Mouse (Mus musculus): Measurements from ENCODE around the gene Gm42417. TPM values are rescaled to one million over a fixed set of nuclear protein-coding genes. Genes with fewer than 3 reads are reported as not detected.

Gm42417 gene
- polyA plus RNA-seq, 1 experiment from 2014 or later: 0.33 TPM

Small RNA genes within 50 kb of the gene (microRNA-seq; reads per million reads assigned to microRNA genes)
- not detected for gene Gm47280

Other genes with a start within 250 kb of the Gm42417 start
- gene Arid5a, start 231.7 kb downstream of the Gm42417 start, polyA plus RNA-seq (2015; fragmentation: Nextera tagmentation; extraction: Ambion mirVana): 6.7 and 9.2 TPM in 2 replicates
- 48.3 and 49.5 TPM in 2 replicates for gene Kansl3, start 170.2 kb downstream of the Gm42417 start, polyA plus RNA-seq (2015; fragmentation: Nextera tagmentation; extraction: Ambion mirVana)
- 0.97 and 1.1 TPM in 2 replicates for gene Fer1l5, start 167.1 kb downstream of the Gm42417 start, polyA plus RNA-seq (2015; fragmentation: Nextera tagmentation; extraction: Ambion mirVana)
- 53.2 and 56.8 TPM in 2 replicates for gene Lman2l, start 94.2 kb downstream of the Gm42417 start, polyA plus RNA-seq (2015; fragmentation: Nextera tagmentation; extraction: Ambion mirVana)
- gene Cnnm4, start 67.8 kb downstream of the Gm42417 start, polyA plus RNA-seq (2015; fragmentation: Nextera tagmentation; extraction: Ambion mirVana): 19.5 and 20.4 TPM in 2 replicates
- 3.7 and 4.4 TPM in 2 replicates for gene Cnnm3, start 27.6 kb downstream of the Gm42417 start, polyA plus RNA-seq (2015; fragmentation: Nextera tagmentation; extraction: Ambion mirVana)
- 20.1 and 20.8 TPM in 2 replicates for gene Ankrd23, start 2.5 kb downstream of the Gm42417 start, polyA plus RNA-seq (2015; fragmentation: Nextera tagmentation; extraction: Ambion mirVana)
- 27.7 and 28.0 TPM in 2 replicates for gene Ankrd39, start 8.0 kb upstream of the Gm42417 start, polyA plus RNA-seq (2015; fragmentation: Nextera tagmentation; extraction: Ambion mirVana)
- gene Sema4c, start 18.9 kb upstream of the Gm42417 start, polyA plus RNA-seq (2015; fragmentation: Nextera tagmentation; extraction: Ambion mirVana): 21.8 and 22.7 TPM in 2 replicates
- 0.53 and 0.69 TPM in 2 replicates for gene Fam178b, start 143.8 kb upstream of the Gm42417 start, polyA plus RNA-seq (2015; fragmentation: Nextera tagmentation; extraction: Ambion mirVana)
- 479 and 511 TPM in 2 replicates for gene Cox5b, start 152.0 kb upstream of the Gm42417 start, polyA plus RNA-seq (2015; fragmentation: Nextera tagmentation; extraction: Ambion mirVana)
- gene 4933424G06Rik, start 170.7 kb upstream of the Gm42417 start, polyA plus RNA-seq (2015; fragmentation: Nextera tagmentation; extraction: Ambion mirVana): not detected in 2 replicates
- gene Actr1b, start 175.0 kb upstream of the Gm42417 start, polyA plus RNA-seq (2015; fragmentation: Nextera tagmentation; extraction: Ambion mirVana): 105 and 119 TPM in 2 replicates
- 0.34 and 1.2 TPM in 2 replicates for gene Zap70, start 222.4 kb upstream of the Gm42417 start, polyA plus RNA-seq (2015; fragmentation: Nextera tagmentation; extraction: Ambion mirVana)

Measured in limb, embryonic 13.5 days (tissue).